Mouse (Mus musculus) embryonic facial prominence, embryonic 11.5 days (tissue): Measurements from ENCODE around the gene Sv2b. TPM values are rescaled to one million over a fixed set of nuclear protein-coding genes. Genes with fewer than 3 reads are reported as not detected.

Experiments used
- ATAC-seq: fragments of 200-750 bp; cut with Nextera tagmentation; replicated peaks from 2 replicates; pipeline ENCODE4 v1.8.0; 2017; ENCODE audit warnings: low read depth; ENCODE audit not compliant: insufficient number of reproducible peaks, low FRiP score, low TSS enrichment
- DNase-seq: peaks from one replicate; pipeline ENCODE4 v3.0.0-alpha.2; 2015; ENCODE audit warnings: low spot score
- H3K27ac ChIP-seq: fragments of 300-500 bp; sonication (generic); replicated peaks from 2 replicates; pipeline ENCODE4 v1.5.1; 2014; ENCODE audit warnings: mild to moderate bottlenecking, low read depth, low read length, control low read depth
- H3K27me3 ChIP-seq: fragments of 300-500 bp; sonication (generic); 2 replicates; pipeline ENCODE4 v1.6.1; 2014; ENCODE audit warnings: mild to moderate bottlenecking, low read length, moderate library complexity, mixed read lengths; ENCODE audit not compliant: control insufficient read depth, insufficient read depth
- H3K36me3 ChIP-seq: fragments of 300-500 bp; sonication (generic); replicated peaks from 2 replicates; pipeline ENCODE4 v1.6.1; 2014; ENCODE audit warnings: low read depth, mild to moderate bottlenecking, low read length, moderate library complexity, mixed read lengths; ENCODE audit not compliant: control insufficient read depth, insufficient read depth
- H3K4me1 ChIP-seq: fragments of 300-500 bp; sonication (generic); 2 replicates; pipeline ENCODE4 v1.6.1; 2014; ENCODE audit warnings: low read length, mixed read lengths; ENCODE audit not compliant: control insufficient read depth, insufficient read depth
- H3K4me2 ChIP-seq: fragments of 300-500 bp; sonication (generic); 2 replicates; pipeline ENCODE4 v1.6.1; 2014; ENCODE audit warnings: low read depth, mild to moderate bottlenecking, control low read depth, low read length, moderate library complexity
- H3K4me3 ChIP-seq: fragments of 300-500 bp; sonication (generic); 2 replicates; pipeline ENCODE4 v1.5.1; 2014; ENCODE audit warnings: low read depth, low read length, control low read depth
- H3K9ac ChIP-seq: fragments of 300-500 bp; sonication (generic); replicated peaks from 2 replicates; pipeline ENCODE4 v1.6.1; 2014; ENCODE audit warnings: mild to moderate bottlenecking, control low read depth, low read length
- H3K9me3 ChIP-seq: fragments of 300-500 bp; sonication (generic); replicated peaks from 2 replicates; pipeline ENCODE4 v1.6.1; 2016; ENCODE audit warnings: mild to moderate bottlenecking, low read length, inconsistent platforms, mixed read lengths; ENCODE audit not compliant: control insufficient read depth
- WGBS: fragments of 180-500 bp; shearing (Covaris S2); extraction: QIAGEN DNeasy Blood & Tissue Kit; methylation state at CpG from one replicate; pipeline ENCODE4 v1.1.7; 2014; 5-methylcytosine and 5-hydroxymethylcytosine counted together
- polyA plus RNA-seq: library from polyadenylated mRNA; unstranded; fragments of >200 nt; fragmentation: Nextera tagmentation; extraction: Ambion mirVana; gene quantifications from 2 replicates; pipeline ENCODE4 v1.2.1, GENCODE M21; 2014

The Sv2b gene
- polyA plus RNA-seq, 1 experiment from 2014 or later = 0.46 TPM

- DNase-seq (peak; percentile 67), ATAC-seq (no peak)
- Histone ChIP-seq H3K9me3 (no peaks in the 10 kb centered on the region), H3K4me1 (no peaks in the 10 kb centered on the region), H3K4me2 (no peak overlapping the region), H3K36me3 (no peaks in the 10 kb centered on the region), H3K27ac (no peak overlapping the region), H3K27me3 (no peaks in the 10 kb centered on the region), H3K4me3 (no peak overlapping the region), H3K9ac (no peak overlapping the region)
Measured at GRCm38 (mm10) chr7:75107441-75107840, 201.6 kb downstream of the Sv2b start.

- DNase-seq (no peak), ATAC-seq (no peak)
Measured at GRCm38 (mm10) chr7:75103900-75104299, 205.2 kb downstream of the Sv2b start.

GRCm38 (mm10) chr7:75102536-75103332 lies 206.3 kb downstream of the Sv2b start:
- H3K9me3 ChIP-seq = no peaks in the 10 kb centered on the region
- no peak overlapping the region for H3K4me3 ChIP-seq
- H3K4me2 ChIP-seq = no peak overlapping the region
- 82% methylated on average over 17 of the region's 17 CpGs for whole genome bisulfite sequencing
- ATAC-seq = no peak
- H3K27ac ChIP-seq = no peak overlapping the region
- H3K4me1 ChIP-seq = no peaks in the 10 kb centered on the region
- H3K36me3 ChIP-seq = no peaks in the 10 kb centered on the region
- no peak overlapping the region for H3K9ac ChIP-seq
- DNase-seq = no peak
- no peaks in the 10 kb centered on the region for H3K27me3 ChIP-seq

More at GRCm38 (mm10) chr7:75103900-75104299, 205.2 kb downstream of the Sv2b start:
- H3K27me3 ChIP-seq = no peaks in the 10 kb centered on the region
- H3K4me3 ChIP-seq = no peak overlapping the region
- no peaks in the 10 kb centered on the region for H3K36me3 ChIP-seq
- no peak overlapping the region for H3K27ac ChIP-seq
- H3K9ac ChIP-seq = no peak overlapping the region
- no peaks in the 10 kb centered on the region for H3K4me1 ChIP-seq
- no peaks in the 10 kb centered on the region for H3K9me3 ChIP-seq
- no peak overlapping the region for H3K4me2 ChIP-seq
- 92% methylated on average over 1 of the region's 1 CpGs for WGBS

GRCm38 (mm10) chr7:75085473-75085872 lies 223.6 kb downstream of the Sv2b start:
- Histone ChIP-seq H3K9me3 (no peaks in the 10 kb centered on the region), H3K4me2 (no peak overlapping the region), H3K36me3 (no peaks in the 10 kb centered on the region), H3K27me3 (no peaks in the 10 kb centered on the region), H3K9ac (no peak overlapping the region), H3K27ac (no peak overlapping the region), H3K4me3 (no peak overlapping the region), H3K4me1 (no peaks in the 10 kb centered on the region)
- DNase-seq (no peak), ATAC-seq (no peak)
- WGBS = 88% methylated on average over 4 of the region's 4 CpGs

GRCm38 (mm10) chr7:75080163-75080562 lies 228.9 kb downstream of the Sv2b start:
- H3K9me3 ChIP-seq = no peaks in the 10 kb centered on the region
- H3K36me3 ChIP-seq = no peaks in the 10 kb centered on the region
- no peaks in the 10 kb centered on the region for H3K27me3 ChIP-seq
- no peak overlapping the region for H3K4me2 ChIP-seq
- no peaks in the 10 kb centered on the region for H3K4me1 ChIP-seq
- no peak overlapping the region for H3K27ac ChIP-seq
- H3K4me3 ChIP-seq = no peak overlapping the region
- ATAC-seq (no peak), DNase-seq (no peak)
- no peak overlapping the region for H3K9ac ChIP-seq

- no peak overlapping the region for H3K27ac ChIP-seq
- H3K4me1 ChIP-seq = no peaks in the 10 kb centered on the region
- no peak for DNase-seq
- no peaks in the 10 kb centered on the region for H3K27me3 ChIP-seq
- no peak overlapping the region for H3K9ac ChIP-seq
- no peak for ATAC-seq
- H3K9me3 ChIP-seq = no peaks in the 10 kb centered on the region
- no peak overlapping the region for H3K4me2 ChIP-seq
- WGBS = 84% methylated on average over 8 of the region's 8 CpGs
- H3K4me3 ChIP-seq = no peak overlapping the region
- H3K36me3 ChIP-seq = no peaks in the 10 kb centered on the region
Measured at GRCm38 (mm10) chr7:75077560-75078208, 231.4 kb downstream of the Sv2b start.

Other genes starting within 250 kb of the Sv2b start
- 34.7 and 37.9 TPM in 2 replicates for gene Akap13, start 146.3 kb upstream of the Sv2b start, polyA plus RNA-seq